Mouse (Mus musculus) midbrain, postnatal 0 days (tissue): Measurements from ENCODE around the gene Col4a1. TPM values are rescaled to one million over a fixed set of nuclear protein-coding genes. Genes with fewer than 3 reads are reported as not detected.

Source experiments
- ATAC-seq: fragments of 200-750 bp; cut with Nextera tagmentation; 2 replicates; pipeline ENCODE4 v1.8.0; 2017; ENCODE audit warnings: moderate number of reproducible peaks, mild to moderate bottlenecking, moderate TSS enrichment, moderate library complexity; ENCODE audit not compliant: low FRiP score
- DNase-seq: peaks from one replicate; pipeline ENCODE4 v3.0.0-alpha.2; 2015; ENCODE audit warnings: low spot score
- H3K27ac ChIP-seq: fragments of 300-500 bp; sonication (generic); 2 replicates; pipeline ENCODE4 v1.5.1; 2014; ENCODE audit warnings: low read depth, mild to moderate bottlenecking, low read length, mixed read lengths
- H3K27me3 ChIP-seq: fragments of 300-500 bp; sonication (generic); 2 replicates; pipeline ENCODE4 v1.6.1; 2014; ENCODE audit warnings: low read length, control low read depth, mixed read lengths; ENCODE audit not compliant: insufficient read depth
- H3K36me3 ChIP-seq: fragments of 300-500 bp; sonication (generic); 2 replicates; pipeline ENCODE4 v1.6.1; 2014; ENCODE audit warnings: low read length, control low read depth, mixed read lengths; ENCODE audit not compliant: insufficient read depth
- H3K4me1 ChIP-seq: fragments of 300-500 bp; sonication (generic); 2 replicates; pipeline ENCODE4 v1.6.1; 2014; ENCODE audit warnings: mild to moderate bottlenecking, control low read depth, antibody characterized with exemption, low read length, mixed read lengths; ENCODE audit not compliant: insufficient read depth
- H3K4me2 ChIP-seq: fragments of 300-500 bp; sonication (generic); 2 replicates; pipeline ENCODE4 v1.6.1; 2014; ENCODE audit warnings: low read depth, mild to moderate bottlenecking, low read length, mixed read lengths; ENCODE audit not compliant: poor library complexity, severe bottlenecking
- H3K4me3 ChIP-seq: fragments of 300-500 bp; sonication (generic); 2 replicates; pipeline ENCODE4 v1.5.1; 2014; ENCODE audit warnings: low read depth, mild to moderate bottlenecking, low read length, moderate library complexity
- H3K9ac ChIP-seq: fragments of 300-500 bp; sonication (generic); replicated peaks from 2 replicates; pipeline ENCODE4 v1.6.1; 2014; ENCODE audit warnings: mild to moderate bottlenecking, low read length, moderate library complexity, mixed read lengths; ENCODE audit not compliant: poor library complexity, severe bottlenecking
- H3K9me3 ChIP-seq: fragments of 300-500 bp; sonication (generic); 2 replicates; pipeline ENCODE4 v1.6.1; 2016; ENCODE audit warnings: low read length, control low read depth
- CTCF ChIP-seq: IDR thresholded peaks from 2 replicates; pipeline ENCODE4 v1.5.1; 2016; ENCODE audit warnings: antibody characterized with exemption, mild to moderate bottlenecking
- WGBS: fragments of 180-500 bp; shearing (Covaris S2); extraction: QIAGEN DNeasy Blood & Tissue Kit; methylation state at CpG from one replicate; pipeline ENCODE4 v1.1.7; 2014; 5-methylcytosine and 5-hydroxymethylcytosine counted together
- polyA plus RNA-seq: library from polyadenylated mRNA; unstranded; fragments of >200 nt; fragmentation: Nextera tagmentation; extraction: Ambion mirVana; gene quantifications from 2 replicates; pipeline ENCODE4 v1.2.1, GENCODE M21; 2015
- total RNA-seq: library from RNA; depleted of rRNA; stranded (reverse); fragments of >200 nt; gene quantifications from 2 replicates; pipeline ENCODE4 v1.2.3, GENCODE M21; 2014

Gene Col4a1
- total and polyA plus RNA-seq, 2 experiments from 2014 or later = 45.2 to 219 TPM

GRCm38 (mm10) chr8:11316118-11316517 is 3.5 kb upstream of the Col4a1 start:
- WGBS = 76% methylated on average over 6 of the region's 6 CpGs
- DNase-seq = no peak
- peaks cover 5% of the 10 kb centered on the region; the same call in 1 of the 2 replicates for H3K27me3 ChIP-seq
- ATAC-seq = no peak
- TF ChIP-seq CTCF = no peak
- peaks cover 3% of the 10 kb centered on the region; the same call in 1 of the 2 replicates for H3K4me1 ChIP-seq
- H3K9me3 ChIP-seq = no peaks in the 10 kb centered on the region
- no peak overlapping the region for H3K9ac ChIP-seq
- no peak overlapping the region for H3K4me2 ChIP-seq
- no peak overlapping the region for H3K27ac ChIP-seq
- no peaks in the 10 kb centered on the region for H3K36me3 ChIP-seq
- H3K4me3 ChIP-seq = no peak overlapping the region

- DNase-seq = no peak
- Histone ChIP-seq H3K4me3 (no peak overlapping the region), H3K27me3 (peaks cover 5% of the 10 kb centered on the region; the same call in 1 of the 2 replicates), H3K4me2 (peak overlapping the region; percentile 9; the same call in 1 of the 2 replicates), H3K36me3 (no peaks in the 10 kb centered on the region), H3K27ac (no peak overlapping the region), H3K9ac (no peak overlapping the region), H3K4me1 (peaks cover 3% of the 10 kb centered on the region; the same call in 1 of the 2 replicates), H3K9me3 (no peaks in the 10 kb centered on the region)
- 82% methylated on average over 16 of the region's 16 CpGs for WGBS
- no peak for ATAC-seq
- TF ChIP-seq CTCF = no peak
These were observed 2.7 kb upstream of the Col4a1 start for GRCm38 (mm10) chr8:11315179-11315943.

- DNase-seq = no peak
- no peaks in the 10 kb centered on the region for H3K9me3 ChIP-seq
- H3K36me3 ChIP-seq = no peaks in the 10 kb centered on the region
- H3K4me3 ChIP-seq = no peak overlapping the region
- 69% methylated on average over 8 of the region's 8 CpGs for WGBS
- peak overlapping the region; percentile 97; the same call in 1 of the 2 replicates for H3K4me2 ChIP-seq
- peaks cover 3% of the 10 kb centered on the region; the same call in 1 of the 2 replicates for H3K4me1 ChIP-seq
- peaks cover 12% of the 10 kb centered on the region for H3K27me3 ChIP-seq
- ATAC-seq = no peak
- no peak overlapping the region for H3K27ac ChIP-seq
- no peak for TF ChIP-seq CTCF
- no peak overlapping the region for H3K9ac ChIP-seq
These were observed 2.0 kb upstream of the Col4a1 start for GRCm38 (mm10) chr8:11314613-11315012.

- Histone ChIP-seq H3K4me1 (peaks cover 3% of the 10 kb centered on the region; the same call in 1 of the 2 replicates), H3K9me3 (no peaks in the 10 kb centered on the region), H3K4me3 (peak overlapping the region; percentile 68), H3K9ac (peak overlapping the region; percentile 79), H3K27ac (peak overlapping the region; percentile 63), H3K4me2 (peak overlapping the region; percentile 97), H3K27me3 (peaks cover 12% of the 10 kb centered on the region), H3K36me3 (no peaks in the 10 kb centered on the region)
- DNase-seq = peak; percentile 17
- peak; percentile 24; the same call in 1 of the 2 replicates for ATAC-seq
- TF ChIP-seq CTCF = no peak
- 5% methylated on average over 45 of the region's 45 CpGs for WGBS
These were observed 818 bp upstream of the Col4a1 start for GRCm38 (mm10) chr8:11313176-11314111.

GRCm38 (mm10) chr8:11311681-11312348 is 811 bp downstream of the Col4a1 start:
- Histone ChIP-seq H3K4me1 (peaks cover 3% of the 10 kb centered on the region; the same call in 1 of the 2 replicates), H3K4me2 (peak overlapping the region; percentile 97), H3K36me3 (no peaks in the 10 kb centered on the region), H3K4me3 (peak overlapping the region; percentile 68), H3K9me3 (no peaks in the 10 kb centered on the region), H3K27me3 (peaks cover 12% of the 10 kb centered on the region), H3K9ac (peak overlapping the region; percentile 79), H3K27ac (peak overlapping the region; percentile 63)
- 4% methylated on average over 34 of the region's 34 CpGs for WGBS
- ATAC-seq (peak; percentile 28; the same call in 1 of the 2 replicates), DNase-seq (no peak)
- TF ChIP-seq CTCF = no peak
